Mouse (Mus musculus): Measurements from ENCODE around the gene Card9. TPM values are rescaled to one million over a fixed set of nuclear protein-coding genes. Genes with fewer than 3 reads are reported as not detected.
A peak's percentile ranks its signal among the peaks of the same experiment; 100 is the strongest.

Card9 gene
- polyA plus RNA-seq, 1 experiment from 2014 or later: 0.26 TPM

- 0 out of 2 replicates have a peak, but pooled peaks cover 5% of the 10 kb centered on the region for H3K4me1 ChIP-seq (replicated peaks; ENCODE audit: control insufficient read depth, insufficient read depth, low read length)
- TF ChIP-seq CTCF (IDR thresholded peaks at IDR 0.05; ENCODE audit: low read depth): peak; percentile 66
- 57% methylated on average over 15 of the region's 15 CpGs for WGBS
- no peaks in the 10 kb centered on the region for H3K9me3 ChIP-seq (ENCODE audit: control insufficient read depth)
- H3K4me3 ChIP-seq (ENCODE audit: low read depth, low read length): no peak overlapping the region
- ATAC-seq: 0 out of 2 replicates have a peak, but pooled peaks have one; percentile 15
- no peak overlapping the region for H3K27ac ChIP-seq (ENCODE audit: low read depth, low read length)
- no peak overlapping the region for H3K4me2 ChIP-seq (replicated peaks; ENCODE audit: low read depth)
- no peaks in the 10 kb centered on the region for H3K27me3 ChIP-seq (replicated peaks; ENCODE audit: control insufficient read depth, insufficient read depth, low read length)
- no peaks in the 10 kb centered on the region; the same call in 1 of the 2 replicates for H3K36me3 ChIP-seq (ENCODE audit: control insufficient read depth, insufficient read depth)
- H3K9ac ChIP-seq (ENCODE audit: low read depth, low read length): no peak overlapping the region
Observed at GRCm38 (mm10) chr2:26357484-26357883, 3.2 kb downstream of the Card9 start.

- H3K4me2 ChIP-seq (replicated peaks; ENCODE audit: low read depth): no peak overlapping the region
- no peak for ATAC-seq
- no peaks in the 10 kb centered on the region for H3K9me3 ChIP-seq (ENCODE audit: control insufficient read depth)
- 73% methylated on average over 7 of the region's 7 CpGs for whole genome bisulfite sequencing
- H3K4me3 ChIP-seq (ENCODE audit: low read depth, low read length): no peak overlapping the region
- TF ChIP-seq CTCF (IDR thresholded peaks at IDR 0.05; ENCODE audit: low read depth): no peak
- no peaks in the 10 kb centered on the region for H3K27me3 ChIP-seq (replicated peaks; ENCODE audit: control insufficient read depth, insufficient read depth, low read length)
- no peak overlapping the region for H3K9ac ChIP-seq (ENCODE audit: low read depth, low read length)
- no peaks in the 10 kb centered on the region; the same call in 1 of the 2 replicates for H3K36me3 ChIP-seq (ENCODE audit: control insufficient read depth, insufficient read depth)
- no peak overlapping the region for H3K27ac ChIP-seq (ENCODE audit: low read depth, low read length)
- H3K4me1 ChIP-seq (replicated peaks; ENCODE audit: control insufficient read depth, insufficient read depth, low read length): 0 out of 2 replicates have a peak, but pooled peaks cover 5% of the 10 kb centered on the region
Observed at GRCm38 (mm10) chr2:26356678-26357077, 4.0 kb downstream of the Card9 start.

DNA sequence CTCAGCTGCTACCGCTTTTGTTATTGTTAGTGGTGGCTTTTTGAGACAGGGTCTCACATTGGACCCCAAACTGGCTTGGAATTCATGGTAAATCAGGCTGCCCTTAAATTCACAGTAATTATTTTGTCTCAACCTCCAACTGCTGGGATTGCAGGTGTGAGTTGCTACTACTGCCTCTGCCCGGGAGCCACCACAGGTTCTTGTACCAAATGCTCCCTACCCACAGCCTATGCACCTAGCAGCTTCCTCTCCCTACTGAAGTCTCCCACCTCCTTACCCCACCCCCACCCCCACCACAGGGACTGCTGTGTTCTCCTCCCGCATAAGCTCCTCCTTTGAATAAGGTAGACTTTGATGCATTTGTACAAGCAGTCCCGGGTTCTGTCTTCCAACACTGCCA, 4.5 kb downstream of the Card9 start:
- no peak for TF ChIP-seq CTCF (IDR thresholded peaks at IDR 0.05; ENCODE audit: low read depth)
- 80% methylated on average over 4 of the region's 4 CpGs for WGBS
- Histone ChIP-seq H3K4me1 (replicated peaks; ENCODE audit: control insufficient read depth, insufficient read depth, low read length) (0 out of 2 replicates have a peak, but pooled peaks cover 5% of the 10 kb centered on the region), H3K36me3 (ENCODE audit: control insufficient read depth, insufficient read depth) (no peaks in the 10 kb centered on the region; the same call in 1 of the 2 replicates), H3K27me3 (replicated peaks; ENCODE audit: control insufficient read depth, insufficient read depth, low read length) (no peaks in the 10 kb centered on the region), H3K4me2 (replicated peaks; ENCODE audit: low read depth) (no peak overlapping the region), H3K9ac (ENCODE audit: low read depth, low read length) (no peak overlapping the region), H3K9me3 (ENCODE audit: control insufficient read depth) (no peaks in the 10 kb centered on the region), H3K4me3 (ENCODE audit: low read depth, low read length) (no peak overlapping the region), H3K27ac (ENCODE audit: low read depth, low read length) (no peak overlapping the region)
- ATAC-seq: no peak

DNA sequence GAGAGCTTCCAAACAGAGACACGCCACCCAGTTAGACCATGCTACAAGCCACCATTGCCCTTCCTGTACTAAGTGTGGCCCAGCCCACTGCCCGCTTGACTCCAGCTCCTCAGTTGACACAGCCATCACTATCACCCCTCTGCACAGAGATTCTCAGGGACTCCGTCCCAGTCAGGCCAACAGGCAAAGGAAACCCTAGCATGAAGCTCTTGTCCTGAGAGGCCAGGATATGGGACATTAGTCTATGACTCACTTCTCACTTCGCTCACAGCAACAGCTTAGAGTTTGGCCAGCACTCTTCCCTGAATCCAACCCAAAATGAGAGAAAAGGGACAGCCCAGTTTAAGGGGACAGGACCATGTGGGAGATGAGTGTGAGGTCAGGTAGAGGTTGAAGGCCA, 6.3 kb downstream of the Card9 start:
- Histone ChIP-seq H3K4me1 (replicated peaks; ENCODE audit: control insufficient read depth, insufficient read depth, low read length) (peaks cover 10% of the 10 kb centered on the region; the same call in 1 of the 2 replicates), H3K9ac (ENCODE audit: low read depth, low read length) (no peak overlapping the region), H3K27me3 (replicated peaks; ENCODE audit: control insufficient read depth, insufficient read depth, low read length) (no peaks in the 10 kb centered on the region), H3K4me3 (ENCODE audit: low read depth, low read length) (no peak overlapping the region), H3K9me3 (ENCODE audit: control insufficient read depth) (no peaks in the 10 kb centered on the region), H3K4me2 (replicated peaks; ENCODE audit: low read depth) (no peak overlapping the region), H3K27ac (ENCODE audit: low read depth, low read length) (no peak overlapping the region), H3K36me3 (ENCODE audit: control insufficient read depth, insufficient read depth) (peaks cover 7% of the 10 kb centered on the region; the same call in 1 of the 2 replicates)
- TF ChIP-seq CTCF (IDR thresholded peaks at IDR 0.05; ENCODE audit: low read depth): no peak
- 89% methylated on average over 4 of the region's 4 CpGs for WGBS
- ATAC-seq: no peak

GRCm38 (mm10) chr2:26353066-26353980, 7.4 kb downstream of the Card9 start:
- H3K4me3 ChIP-seq (ENCODE audit: low read depth, low read length): no peak overlapping the region
- 86% methylated on average over 11 of the region's 11 CpGs for WGBS
- no peaks in the 10 kb centered on the region for H3K27me3 ChIP-seq (replicated peaks; ENCODE audit: control insufficient read depth, insufficient read depth, low read length)
- peaks cover 10% of the 10 kb centered on the region; the same call in 1 of the 2 replicates for H3K36me3 ChIP-seq (ENCODE audit: control insufficient read depth, insufficient read depth)
- H3K4me1 ChIP-seq (replicated peaks; ENCODE audit: control insufficient read depth, insufficient read depth, low read length): peaks cover 10% of the 10 kb centered on the region; the same call in 1 of the 2 replicates
- no peak for TF ChIP-seq CTCF (IDR thresholded peaks at IDR 0.05; ENCODE audit: low read depth)
- H3K4me2 ChIP-seq (replicated peaks; ENCODE audit: low read depth): peak overlapping the region; percentile 98
- H3K27ac ChIP-seq (ENCODE audit: low read depth, low read length): no peak overlapping the region
- H3K9me3 ChIP-seq (ENCODE audit: control insufficient read depth): no peaks in the 10 kb centered on the region
- H3K9ac ChIP-seq (ENCODE audit: low read depth, low read length): no peak overlapping the region
- ATAC-seq: no peak

GRCm38 (mm10) chr2:26352291-26352910, 8.3 kb downstream of the Card9 start:
- 2% methylated on average over 36 of the region's 36 CpGs for WGBS
- peak; percentile 42 for ATAC-seq
- peak overlapping the region; percentile 41; the same call in 1 of the 2 replicates for H3K27ac ChIP-seq (ENCODE audit: low read depth, low read length)

More at GRCm38 (mm10) chr2:26352291-26352910, 8.3 kb downstream of the Card9 start:
- Histone ChIP-seq H3K27me3 (replicated peaks; ENCODE audit: control insufficient read depth, insufficient read depth, low read length) (no peaks in the 10 kb centered on the region), H3K4me1 (replicated peaks; ENCODE audit: control insufficient read depth, insufficient read depth, low read length) (peaks cover 10% of the 10 kb centered on the region; the same call in 1 of the 2 replicates), H3K9me3 (ENCODE audit: control insufficient read depth) (no peaks in the 10 kb centered on the region), H3K9ac (ENCODE audit: low read depth, low read length) (peak overlapping the region; percentile 94), H3K4me2 (replicated peaks; ENCODE audit: low read depth) (peak overlapping the region; percentile 98), H3K4me3 (ENCODE audit: low read depth, low read length) (peak overlapping the region; percentile 85), H3K36me3 (ENCODE audit: control insufficient read depth, insufficient read depth) (peaks cover 10% of the 10 kb centered on the region; the same call in 1 of the 2 replicates)
- TF ChIP-seq CTCF (IDR thresholded peaks at IDR 0.05; ENCODE audit: low read depth): no peak

Measured in intestine, postnatal 0 days (tissue).